Comparison of ENCODE assay signal across 24 mouse cellular contexts in genomic region chr11:36700131-36700530, GRCm38 (mm10).
"Had no signal": no experiment of that assay in that cellular context is flagged by ENCODE, and none has a peak within 500 bp of the region (broad histone marks: within the 10 kb centered on the region; RNA-seq: fewer than 3 reads in every experiment).

No protein-coding gene starts in this region.

- H3K9ac ChIP-seq: heart, embryonic 12.5 days; hindbrain, embryonic 12.5 days; hindbrain, embryonic 15.5 days; kidney, embryonic 15.5 days; limb, embryonic 13.5 days; limb, embryonic 15.5 days; liver, embryonic 12.5 days; liver, embryonic 14.5 days had no signal

- H3K4me2 ChIP-seq: heart, embryonic 12.5 days; hindbrain, embryonic 12.5 days; hindbrain, embryonic 15.5 days; kidney, embryonic 15.5 days; limb, embryonic 13.5 days; limb, embryonic 15.5 days; liver, embryonic 12.5 days had no signal

- H3K27me3 ChIP-seq: heart, embryonic 12.5 days; hindbrain, embryonic 12.5 days; hindbrain, embryonic 15.5 days; kidney, embryonic 15.5 days; limb, embryonic 13.5 days; limb, embryonic 15.5 days; liver, embryonic 12.5 days had no signal

- H3K4me3 ChIP-seq: heart, embryonic 10.5 days; heart, embryonic 12.5 days; hindbrain, embryonic 12.5 days; hindbrain, embryonic 15.5 days; kidney, embryonic 15.5 days; limb, embryonic 13.5 days; limb, embryonic 15.5 days; liver, embryonic 12.5 days had no signal

- H3K9me3 ChIP-seq: heart, embryonic 10.5 days; heart, embryonic 12.5 days; hindbrain, embryonic 12.5 days; hindbrain, embryonic 15.5 days; kidney, embryonic 15.5 days; limb, embryonic 13.5 days; limb, embryonic 15.5 days; liver, embryonic 12.5 days had no signal

- H3K36me3 ChIP-seq: heart, embryonic 10.5 days; heart, embryonic 12.5 days; hindbrain, embryonic 12.5 days; hindbrain, embryonic 15.5 days; kidney, embryonic 15.5 days; limb, embryonic 13.5 days; limb, embryonic 15.5 days; liver, embryonic 12.5 days had no signal

- ATAC-seq: hindbrain, postnatal 0 days; intestine, embryonic 16.5 days; liver, embryonic 12.5 days had no signal

- DNase-seq: gastrocnemius, postnatal 14 days; gastrocnemius, postnatal 36 days; heart, adult 18-20 months; heart, postnatal 14 days; heart, postnatal 36 days; kidney, adult 11 months; kidney, adult 2 months; kidney, adult 9 months; kidney, postnatal 14 days; kidney, postnatal 36 days; layer of hippocampus, postnatal 36 days; left cerebral cortex, postnatal 4 days had no signal

- H3K4me1 ChIP-seq: heart, embryonic 10.5 days; heart, embryonic 12.5 days; kidney, embryonic 15.5 days; limb, embryonic 15.5 days; liver, embryonic 12.5 days had no signal

- H3K27ac ChIP-seq: heart, embryonic 10.5 days; hindbrain, embryonic 12.5 days; hindbrain, embryonic 15.5 days; hindbrain, postnatal 0 days; kidney, embryonic 15.5 days; kidney, postnatal 0 days; limb, embryonic 13.5 days; limb, embryonic 15.5 days; liver, embryonic 12.5 days; liver, embryonic 14.5 days had no signal
